Mouse (Mus musculus): ENCODE measurements at regions not wholly inside any gene's neighbourhood (a gene's known extent, or its start where the extent isn't known, plus 50 kb on each side); places are given as distances from the start of the nearest gene placed in this dataset.

GRCm38 (mm10) chr6:141091076-141091780, 157.8 kb upstream of the Pde3a start:
- peak; percentile 74 for DNase-seq (ENCODE audit: low read depth)
- TF ChIP-seq POLR2A (IDR thresholded peaks at IDR 0.05; ENCODE audit: borderline replicate concordance, extremely low read depth, insufficient read depth, insufficient read length, poor library complexity, severe bottlenecking) (no peak), CTCF (IDR thresholded peaks at IDR 0.05; ENCODE audit: borderline replicate concordance, extremely low read depth, insufficient read depth, insufficient read length) (no peak)

GRCm38 (mm10) chr6:141091781-141092140, 157.3 kb upstream of the Pde3a start:
- DNase-seq (ENCODE audit: low read depth): no peak
- TF ChIP-seq CTCF (IDR thresholded peaks at IDR 0.05; ENCODE audit: borderline replicate concordance, extremely low read depth, insufficient read depth, insufficient read length) (no peak), POLR2A (IDR thresholded peaks at IDR 0.05; ENCODE audit: borderline replicate concordance, extremely low read depth, insufficient read depth, insufficient read length, poor library complexity, severe bottlenecking) (no peak)

- no peak for DNase-seq (ENCODE audit: low read depth)
- TF ChIP-seq POLR2A (IDR thresholded peaks at IDR 0.05; ENCODE audit: borderline replicate concordance, extremely low read depth, insufficient read depth, insufficient read length, poor library complexity, severe bottlenecking) (no peak), CTCF (IDR thresholded peaks at IDR 0.05; ENCODE audit: borderline replicate concordance, extremely low read depth, insufficient read depth, insufficient read length) (no peak)
Observed at GRCm38 (mm10) chr6:141097338-141098122, 151.5 kb upstream of the Pde3a start.

GRCm38 (mm10) chr6:141118287-141118686, 130.8 kb upstream of the Pde3a start:
- DNase-seq (ENCODE audit: low read depth): no peak
- TF ChIP-seq CTCF (IDR thresholded peaks at IDR 0.05; ENCODE audit: borderline replicate concordance, extremely low read depth, insufficient read depth, insufficient read length) (no peak), POLR2A (IDR thresholded peaks at IDR 0.05; ENCODE audit: borderline replicate concordance, extremely low read depth, insufficient read depth, insufficient read length, poor library complexity, severe bottlenecking) (no peak)

GRCm38 (mm10) chr6:141126614-141127396, 122.3 kb upstream of the Pde3a start:
- TF ChIP-seq POLR2A (IDR thresholded peaks at IDR 0.05; ENCODE audit: borderline replicate concordance, extremely low read depth, insufficient read depth, insufficient read length, poor library complexity, severe bottlenecking) (no peak), CTCF (IDR thresholded peaks at IDR 0.05; ENCODE audit: borderline replicate concordance, extremely low read depth, insufficient read depth, insufficient read length) (no peak)
- DNase-seq (ENCODE audit: low read depth): no peak

- DNase-seq (ENCODE audit: low read depth): no peak
- TF ChIP-seq CTCF (IDR thresholded peaks at IDR 0.05; ENCODE audit: borderline replicate concordance, extremely low read depth, insufficient read depth, insufficient read length) (no peak), POLR2A (IDR thresholded peaks at IDR 0.05; ENCODE audit: borderline replicate concordance, extremely low read depth, insufficient read depth, insufficient read length, poor library complexity, severe bottlenecking) (no peak)
Observed at GRCm38 (mm10) chr6:141129596-141129995, 119.5 kb upstream of the Pde3a start.

- peak; percentile 8 for DNase-seq (ENCODE audit: low read depth)
- TF ChIP-seq CTCF (IDR thresholded peaks at IDR 0.05; ENCODE audit: borderline replicate concordance, extremely low read depth, insufficient read depth, insufficient read length): no peak
- no peak for TF ChIP-seq POLR2A (IDR thresholded peaks at IDR 0.05; ENCODE audit: borderline replicate concordance, extremely low read depth, insufficient read depth, insufficient read length, poor library complexity, severe bottlenecking)
Observed at GRCm38 (mm10) chr6:141134176-141134575, 114.9 kb upstream of the Pde3a start.

GRCm38 (mm10) chr6:141136664-141137375, 112.2 kb upstream of the Pde3a start:
- no peak for TF ChIP-seq POLR2A (IDR thresholded peaks at IDR 0.05; ENCODE audit: borderline replicate concordance, extremely low read depth, insufficient read depth, insufficient read length, poor library complexity, severe bottlenecking)
- no peak for TF ChIP-seq CTCF (IDR thresholded peaks at IDR 0.05; ENCODE audit: borderline replicate concordance, extremely low read depth, insufficient read depth, insufficient read length)
- DNase-seq (ENCODE audit: low read depth): peak; percentile 18

GRCm38 (mm10) chr6:141141016-141141415, 108.1 kb upstream of the Pde3a start:
- DNase-seq (ENCODE audit: low read depth): no peak
- TF ChIP-seq POLR2A (IDR thresholded peaks at IDR 0.05; ENCODE audit: borderline replicate concordance, extremely low read depth, insufficient read depth, insufficient read length, poor library complexity, severe bottlenecking): no peak
- no peak for TF ChIP-seq CTCF (IDR thresholded peaks at IDR 0.05; ENCODE audit: borderline replicate concordance, extremely low read depth, insufficient read depth, insufficient read length)

- TF ChIP-seq CTCF (IDR thresholded peaks at IDR 0.05; ENCODE audit: borderline replicate concordance, extremely low read depth, insufficient read depth, insufficient read length): no peak
- TF ChIP-seq POLR2A (IDR thresholded peaks at IDR 0.05; ENCODE audit: borderline replicate concordance, extremely low read depth, insufficient read depth, insufficient read length, poor library complexity, severe bottlenecking): no peak
- peak; percentile 69 for DNase-seq (ENCODE audit: low read depth)
Observed at GRCm38 (mm10) chr6:141148417-141149169, 100.5 kb upstream of the Pde3a start.
